Mouse (Mus musculus): Measurements from ENCODE around the gene Ern1.
"Not testable (repeated sequence)": the region's sequence is repeated elsewhere in the genome, so short reads cannot be mapped to it uniquely, and the experiment has no call there.

Ern1 gene

DNA sequence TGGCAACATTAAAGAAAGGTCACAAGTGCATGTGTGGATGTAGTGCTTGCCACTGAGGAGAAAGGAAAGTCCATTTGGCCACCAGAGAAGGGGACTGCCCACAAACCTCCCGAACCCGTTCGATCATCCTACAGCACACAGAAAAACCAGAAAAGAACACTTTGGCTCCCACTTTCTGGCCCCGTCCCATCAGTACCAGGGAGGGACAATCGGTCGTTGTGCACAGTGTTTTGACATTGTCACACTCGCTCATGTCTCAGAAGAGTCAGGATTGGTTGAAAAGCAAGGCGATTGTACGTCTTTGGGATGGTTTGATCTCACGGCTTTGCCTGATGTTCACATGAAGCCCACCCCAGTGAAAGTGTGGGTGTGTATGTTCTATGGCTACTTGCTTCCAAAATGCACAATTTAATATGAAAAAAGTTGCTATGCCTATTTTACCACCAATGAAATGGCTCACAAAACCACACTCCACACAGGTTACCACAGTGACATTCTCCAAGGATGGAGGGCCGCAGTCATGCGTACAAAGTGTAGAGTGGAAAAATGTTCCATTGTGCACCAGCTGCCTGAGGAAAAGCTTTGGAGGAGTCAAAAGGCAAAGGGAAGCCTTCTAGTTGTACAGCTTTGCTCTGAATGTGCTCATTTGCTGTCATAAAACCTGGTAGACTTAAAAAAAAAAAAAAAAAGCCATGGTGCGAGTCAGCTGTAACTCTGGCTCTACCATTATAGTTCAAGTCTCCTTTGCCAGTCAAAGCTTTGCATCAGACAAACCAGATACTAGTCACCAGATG lies 15.2 kb upstream of the Ern1 start:
- no peak for DNase-seq (ENCODE audit: low spot score)

DNA sequence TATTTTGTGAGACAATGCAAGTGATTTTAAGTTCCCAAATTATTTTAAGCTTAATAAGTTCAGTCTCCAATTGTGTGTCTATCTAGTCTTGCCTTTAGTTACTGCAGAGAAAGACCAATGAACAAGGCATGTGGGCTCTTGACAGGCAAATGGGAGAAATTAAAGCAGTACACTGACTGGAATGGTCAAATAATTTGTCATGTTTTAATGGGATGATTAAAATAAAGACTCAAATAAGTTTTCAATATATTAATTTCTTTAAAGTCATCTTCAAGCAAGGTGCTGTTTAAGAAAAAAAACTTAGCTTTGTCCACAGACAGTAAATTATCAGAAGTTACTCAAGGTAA lies 14.5 kb upstream of the Ern1 start:
- no peak for DNase-seq (ENCODE audit: low spot score)

DNA sequence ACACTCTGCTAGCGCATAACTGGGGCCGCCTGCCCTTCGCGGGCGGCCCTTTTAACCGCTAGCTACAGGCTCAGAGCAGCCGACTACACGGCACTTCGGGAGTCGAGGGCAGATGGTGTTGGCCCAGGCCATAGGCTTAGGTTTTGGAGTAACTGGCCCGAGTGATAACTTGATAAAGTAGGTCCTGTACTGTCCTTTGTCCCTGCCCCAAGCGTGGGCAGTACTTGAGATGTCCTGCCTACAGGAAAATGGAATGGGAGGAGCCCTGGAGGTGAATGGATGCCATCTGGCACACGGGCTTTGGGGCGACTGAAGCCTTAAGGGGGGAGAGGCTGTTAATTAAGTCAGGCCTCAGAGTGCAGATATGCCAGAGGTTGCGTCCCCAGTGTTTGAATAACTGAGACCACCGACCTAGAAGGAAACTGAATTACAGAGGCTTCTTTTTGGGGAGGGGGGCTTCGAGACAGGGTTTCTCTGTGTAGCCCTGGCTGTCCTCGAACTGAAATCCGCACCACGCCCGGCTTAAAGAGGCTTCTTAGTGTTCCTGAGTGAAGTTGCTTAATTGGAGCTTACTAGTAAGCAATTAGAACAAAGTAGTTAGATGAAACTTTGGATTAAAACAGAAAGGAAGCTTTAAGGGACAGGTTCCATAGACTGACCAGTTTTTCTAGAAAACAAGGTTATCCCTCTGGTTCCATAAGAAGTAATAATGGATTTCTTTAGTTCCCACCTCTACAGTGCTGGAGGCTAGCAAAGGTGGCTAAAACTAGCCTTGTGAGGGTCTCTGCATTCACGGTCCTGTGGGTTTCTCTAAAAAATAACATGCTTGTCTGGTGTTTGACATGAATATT lies 13.9 kb upstream of the Ern1 start:
- DNase-seq (ENCODE audit: low spot score) = no peak

DNA sequence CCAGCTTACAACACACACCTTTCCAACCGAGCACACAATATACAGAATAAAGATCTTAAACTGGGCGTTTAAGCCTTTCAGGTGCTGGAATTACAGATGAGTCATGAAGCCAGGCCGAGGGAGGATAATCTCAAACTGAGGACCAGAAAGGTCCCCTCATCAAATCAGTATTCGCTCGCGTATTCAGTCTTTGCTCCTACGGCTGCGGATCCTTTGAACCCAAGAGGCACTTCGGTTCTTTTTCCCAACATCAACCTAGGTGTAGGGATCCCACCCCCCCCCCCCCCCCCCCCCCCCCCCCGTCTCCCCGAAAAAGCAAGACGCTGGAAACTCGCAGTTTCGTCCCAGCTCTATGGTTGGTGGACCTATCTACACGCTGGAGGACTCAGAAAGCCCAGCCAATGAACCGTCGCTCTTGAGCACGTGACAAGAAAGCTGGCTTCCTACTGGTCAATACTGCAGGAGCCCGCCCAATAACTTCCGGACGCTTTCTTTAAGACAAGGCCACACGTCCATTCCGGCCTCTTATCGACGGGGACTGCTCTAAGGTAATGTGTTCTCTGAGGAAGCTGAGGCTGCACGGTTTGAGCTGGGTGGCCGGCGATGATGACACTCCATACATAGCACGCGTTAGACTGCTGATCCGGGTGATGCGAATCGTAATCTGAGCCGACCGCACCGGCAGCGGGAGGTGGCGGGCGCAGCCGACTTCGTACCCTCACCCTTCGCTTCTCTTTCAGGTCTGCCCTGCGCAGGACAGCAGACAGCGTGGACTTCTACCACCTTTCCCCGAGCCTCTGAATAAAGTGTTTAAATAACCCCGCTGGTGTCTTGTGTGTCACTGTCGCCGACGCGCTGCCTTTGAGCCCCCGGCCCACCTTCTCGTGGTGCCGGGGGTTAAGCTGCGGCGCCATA lies 13.0 kb upstream of the Ern1 start:
- peak; percentile 70 for DNase-seq (ENCODE audit: low spot score)

DNA sequence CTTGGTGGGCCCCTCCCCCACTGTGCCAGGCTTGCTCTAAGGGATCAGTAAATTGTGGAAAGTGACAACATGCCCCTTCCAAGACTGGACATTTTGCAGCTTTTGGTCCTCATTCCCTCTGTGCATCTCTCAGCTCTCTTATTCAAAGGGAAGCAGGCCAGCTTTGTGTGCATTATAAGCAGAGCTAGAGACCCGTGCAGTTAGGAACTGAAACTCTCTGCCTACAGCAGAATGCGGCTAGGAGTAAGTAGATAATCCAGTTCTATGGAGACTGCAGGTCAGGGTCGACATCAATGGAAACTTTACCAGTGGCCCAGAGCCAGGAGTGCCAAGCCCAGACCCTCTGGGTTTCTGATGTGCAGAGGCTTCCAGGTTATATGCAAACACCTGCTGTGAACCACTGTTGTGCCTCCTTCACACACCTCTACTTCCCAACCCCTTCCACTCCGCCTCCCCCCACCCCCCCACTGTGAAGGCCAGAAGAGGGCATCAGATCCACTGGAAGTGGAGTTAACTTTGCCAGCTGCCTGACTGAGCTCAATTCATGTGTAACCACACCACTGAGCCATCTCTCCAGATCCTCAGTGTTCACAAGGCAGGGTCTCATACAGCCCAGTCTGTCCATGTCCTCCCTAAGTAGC lies 11.2 kb upstream of the Ern1 start:
- DNase-seq (ENCODE audit: low spot score) = no peak

DNA sequence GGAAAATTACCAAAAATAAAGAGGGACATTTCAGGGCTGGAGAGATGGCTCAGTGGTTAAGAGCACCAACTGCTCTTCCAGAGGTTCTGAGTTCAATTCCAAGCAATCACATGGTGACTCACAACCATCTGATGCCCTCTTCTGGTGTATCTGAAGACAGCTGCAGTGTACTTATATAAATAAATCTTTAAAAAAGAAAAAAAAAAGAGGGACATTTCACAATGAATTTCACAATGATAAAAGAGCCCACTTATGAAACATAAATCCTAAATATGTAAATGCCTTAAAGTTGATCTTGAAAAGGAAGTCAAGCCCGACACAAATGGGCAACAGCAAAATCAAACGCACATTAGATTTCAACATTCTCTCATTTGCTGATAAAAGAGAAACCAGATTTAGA lies 10.3 kb upstream of the Ern1 start:
- DNase-seq (ENCODE audit: low spot score) = no peak

DNA sequence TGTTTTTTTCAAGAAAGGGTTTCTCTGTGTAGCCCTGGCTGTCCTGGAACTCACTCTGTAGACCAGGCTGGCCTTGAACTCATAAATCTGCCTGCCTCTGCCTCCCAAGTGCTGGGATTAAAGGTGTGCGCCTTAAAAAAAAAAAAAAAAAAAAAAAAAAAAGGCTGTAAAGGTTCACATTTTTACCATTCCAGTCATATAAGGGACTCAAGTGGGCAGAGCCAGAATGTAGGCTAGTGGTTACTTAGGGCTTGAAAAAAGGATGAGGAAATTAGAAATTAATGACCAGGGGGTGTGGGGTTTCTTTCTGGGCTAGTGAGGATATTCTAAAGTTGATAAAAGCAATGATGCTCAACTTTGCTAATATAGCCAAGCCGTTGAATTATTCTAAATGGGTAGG lies 9.4 kb upstream of the Ern1 start:
- not testable (repeated sequence) for DNase-seq (ENCODE audit: low spot score)

DNA sequence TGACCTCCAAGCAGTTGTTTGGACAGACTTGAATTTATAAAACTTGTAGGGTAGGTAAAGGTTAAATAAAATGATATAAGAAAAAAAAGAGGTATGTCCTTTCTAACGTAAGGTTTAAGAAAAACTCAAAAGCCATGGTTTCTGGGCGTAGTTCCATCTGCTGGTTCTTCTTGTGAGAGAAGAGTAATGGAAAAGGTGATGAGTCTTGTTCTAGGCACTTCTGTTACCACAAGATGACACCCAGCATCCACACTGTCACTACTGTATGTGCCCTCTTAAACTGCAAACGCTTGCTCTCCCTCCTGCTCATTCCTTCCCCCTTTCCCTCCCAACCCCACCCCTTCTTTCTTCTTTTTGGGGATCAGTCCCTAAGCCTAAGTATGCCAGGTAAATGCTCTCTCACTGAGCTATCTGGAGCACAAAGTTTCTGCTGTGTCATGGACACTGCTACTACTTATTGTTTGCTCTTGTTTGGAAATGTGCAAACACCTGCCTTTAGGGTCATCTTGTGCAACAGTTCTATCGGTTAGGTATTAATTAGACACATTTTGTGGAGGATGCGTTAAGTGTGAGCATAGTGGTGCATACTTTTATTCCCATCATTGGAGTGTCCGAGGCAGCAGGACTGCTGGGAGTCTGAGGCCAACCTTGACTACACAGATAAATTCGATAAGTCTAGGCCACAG lies 5.5 kb upstream of the Ern1 start:
- DNase-seq (ENCODE audit: low spot score) = no peak

DNA sequence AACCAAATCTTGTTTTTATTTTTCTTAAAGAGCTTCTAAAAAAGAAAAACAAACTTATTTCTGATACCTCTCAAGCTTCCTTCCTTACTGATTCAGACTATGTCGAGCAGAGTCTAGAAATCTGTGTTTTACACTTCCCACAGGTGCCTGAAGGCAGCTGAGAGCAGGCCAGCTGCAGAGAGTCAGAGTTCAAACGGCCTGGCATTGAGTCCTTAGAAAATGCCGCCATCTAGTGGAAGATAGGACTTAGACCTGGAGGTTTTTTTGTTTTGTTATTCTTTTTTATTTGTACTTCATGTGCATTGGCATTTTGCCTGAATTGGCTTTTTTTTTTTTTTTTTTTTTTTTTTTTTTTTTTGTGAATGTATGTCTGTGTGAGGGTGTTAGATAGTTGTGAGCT lies 3.7 kb upstream of the Ern1 start:
- DNase-seq (ENCODE audit: low spot score) = no peak

DNA sequence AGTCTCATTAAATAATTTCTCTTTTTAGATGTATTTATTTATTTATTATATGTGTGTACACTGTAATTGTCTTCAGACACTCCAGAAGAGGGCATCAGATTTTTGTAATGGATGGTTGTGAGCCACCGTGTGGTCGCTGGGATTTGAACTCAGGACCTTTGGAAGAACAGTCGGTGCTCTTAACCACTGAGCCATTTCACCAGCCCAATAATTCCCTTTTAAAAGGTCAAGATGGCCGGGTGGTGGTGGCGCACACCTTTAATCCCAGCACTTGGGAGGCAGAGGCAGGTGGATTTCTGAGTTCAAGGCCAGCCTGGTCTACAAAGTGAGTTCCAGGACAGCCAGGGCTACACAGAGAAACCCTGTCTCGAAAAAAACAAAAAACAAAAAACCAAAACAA lies 2.9 kb upstream of the Ern1 start:
- DNase-seq (ENCODE audit: low spot score) = not testable (repeated sequence)

DNA sequence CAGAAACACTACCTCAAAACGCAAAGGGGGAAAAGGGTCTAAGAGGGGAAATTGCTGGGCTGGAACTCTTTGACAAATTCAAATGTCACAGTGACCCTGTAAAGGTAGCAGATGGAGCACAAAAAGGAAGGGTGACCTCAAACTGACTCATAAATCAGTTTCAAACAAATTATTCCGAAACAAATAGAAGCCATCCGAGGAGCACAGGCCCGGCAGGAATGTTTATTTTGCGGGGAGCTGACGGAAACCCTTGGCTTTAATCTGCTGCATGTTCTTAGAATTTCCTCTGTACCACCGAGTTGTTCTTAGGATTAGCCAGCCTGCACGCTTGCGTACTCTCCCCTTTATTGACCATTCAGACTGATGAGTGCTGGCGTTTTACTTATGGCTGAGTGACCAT lies 2.4 kb upstream of the Ern1 start:
- DNase-seq (ENCODE audit: low spot score) = no peak

DNA sequence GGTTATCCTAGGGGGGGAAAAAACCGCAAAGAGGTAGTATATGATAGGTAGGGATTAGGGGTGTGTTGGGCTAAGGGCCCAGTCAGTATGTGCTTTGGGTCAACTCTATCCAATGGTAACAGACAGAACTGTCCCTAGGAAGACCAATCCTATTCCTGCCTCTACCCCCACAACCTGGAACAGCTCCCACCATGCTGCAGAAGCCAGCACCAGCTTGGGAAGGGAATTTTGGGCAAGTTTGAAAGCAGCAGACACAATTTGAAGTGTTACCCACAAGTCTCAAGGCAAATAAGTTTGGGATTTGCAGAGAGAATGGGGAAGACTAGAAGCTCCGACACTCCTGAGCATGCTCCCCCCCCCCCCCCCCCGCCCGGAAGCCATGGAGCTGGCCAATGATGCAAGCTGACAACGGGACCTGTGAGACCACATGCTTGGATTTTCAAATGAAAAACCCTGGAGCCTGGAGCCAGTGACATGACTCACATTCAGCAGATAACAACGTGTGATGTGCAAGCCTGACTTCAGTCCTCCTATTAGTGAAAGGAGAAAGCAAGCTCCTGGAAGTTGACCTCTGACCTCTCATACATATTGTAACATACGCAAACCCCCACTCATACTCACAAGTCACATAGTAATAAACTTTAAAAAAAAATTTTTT lies 1.5 kb upstream of the Ern1 start:
- DNase-seq (ENCODE audit: low spot score) = no peak

DNA sequence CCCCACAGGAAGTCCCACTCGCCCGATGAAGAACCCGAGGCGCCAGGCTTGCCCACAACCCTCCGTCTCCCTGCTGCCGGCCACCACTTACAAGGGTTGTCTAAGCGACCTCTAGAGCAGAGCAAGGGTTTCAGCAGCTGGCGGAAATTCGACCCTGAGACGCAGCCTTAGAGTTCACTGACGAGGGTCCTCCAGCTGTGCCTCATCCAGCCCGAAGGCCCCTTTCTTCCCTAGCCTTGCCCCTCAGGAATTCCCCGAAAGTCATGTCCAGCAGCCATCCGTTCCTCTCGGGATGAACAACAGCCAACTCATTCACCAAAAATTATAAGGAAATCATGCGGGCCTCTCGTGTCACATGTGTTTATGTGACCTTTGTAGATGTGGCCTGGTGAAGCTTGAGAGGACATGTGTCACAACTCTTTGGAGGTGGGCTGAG lies 492 bp upstream of the Ern1 start:
- DNase-seq (ENCODE audit: low spot score) = no peak

DNA sequence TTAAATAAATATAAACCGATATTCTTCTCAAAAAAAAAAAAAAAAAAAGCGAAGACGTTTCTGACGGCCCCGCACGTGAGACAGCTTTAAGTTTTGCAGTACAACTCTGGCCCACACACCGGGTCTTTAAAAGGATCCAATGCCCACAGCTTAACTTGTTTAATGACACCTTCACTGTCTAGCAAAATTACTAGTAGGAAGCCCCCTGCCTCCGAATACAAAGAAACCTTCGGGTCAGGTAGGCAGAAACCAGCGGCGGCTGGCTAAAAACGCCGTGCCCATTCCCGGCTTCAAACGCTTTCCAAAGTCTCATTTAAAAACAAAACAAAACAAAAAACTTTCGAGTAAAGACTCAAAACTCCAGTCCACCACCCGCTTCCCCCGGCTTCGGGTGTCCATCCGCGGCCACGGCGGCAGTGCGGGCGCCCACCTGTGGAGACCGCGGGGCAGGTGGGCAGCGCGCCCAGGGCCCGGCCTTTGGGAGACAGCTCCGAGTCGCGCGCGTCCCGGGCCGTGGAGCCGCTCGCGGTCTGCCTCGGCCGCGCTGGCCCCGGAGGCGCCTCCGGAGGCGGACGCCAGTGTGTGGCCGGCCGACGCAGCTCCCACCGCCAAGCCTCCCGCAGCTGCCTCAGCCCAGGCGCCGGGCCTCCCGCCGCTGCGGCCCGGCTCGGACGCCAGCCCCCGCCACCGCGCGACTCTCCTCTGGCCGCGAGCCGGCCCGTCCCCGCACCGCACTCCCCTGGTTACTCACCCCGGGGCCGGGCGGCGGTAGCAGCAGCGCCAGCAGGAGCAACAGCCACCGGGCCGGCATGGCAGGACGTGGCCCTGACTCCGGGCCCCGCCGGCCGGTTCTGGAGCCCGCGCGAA lies 553 bp downstream of the Ern1 start:
- no peak for DNase-seq (ENCODE audit: low spot score)

DNA sequence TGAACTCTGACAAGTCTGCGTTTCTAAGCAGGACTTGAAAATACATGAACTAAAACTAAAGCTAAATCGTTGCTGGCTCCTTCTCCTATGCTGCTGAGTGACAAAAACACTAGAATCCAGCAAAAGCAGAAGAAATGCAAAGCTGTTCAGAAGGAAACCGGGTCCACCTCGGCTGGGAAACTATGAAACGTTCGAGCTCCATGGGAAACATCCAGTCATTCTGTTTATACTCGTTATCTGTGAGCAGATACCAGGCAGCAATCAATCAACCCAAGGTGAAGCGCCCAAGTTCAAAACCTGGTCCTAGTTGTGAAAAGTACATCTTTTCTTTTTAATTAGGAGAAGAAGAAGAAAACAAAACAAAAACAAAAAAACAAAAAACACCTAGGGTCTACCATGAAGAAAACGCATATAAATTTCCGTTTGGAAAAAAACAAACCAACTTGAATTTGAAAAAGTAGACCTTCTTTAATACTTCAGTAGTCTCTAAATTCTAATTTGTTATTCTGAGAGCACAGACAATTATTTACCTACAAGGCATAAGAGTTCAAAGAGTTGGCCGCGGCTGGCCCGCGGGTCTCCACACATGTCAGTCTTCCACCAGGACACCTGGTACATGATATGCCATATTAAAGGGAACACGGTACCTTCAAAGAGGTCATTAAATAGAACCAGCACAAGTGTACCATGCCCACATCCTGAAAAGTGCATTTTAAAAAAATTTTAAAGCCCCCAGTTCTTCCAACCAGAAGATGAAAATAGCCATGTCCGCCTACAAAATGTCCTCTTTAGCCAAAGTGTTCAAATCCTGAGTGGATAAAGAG lies 1.4 kb downstream of the Ern1 start:
- no peak for DNase-seq (ENCODE audit: low spot score)

DNA sequence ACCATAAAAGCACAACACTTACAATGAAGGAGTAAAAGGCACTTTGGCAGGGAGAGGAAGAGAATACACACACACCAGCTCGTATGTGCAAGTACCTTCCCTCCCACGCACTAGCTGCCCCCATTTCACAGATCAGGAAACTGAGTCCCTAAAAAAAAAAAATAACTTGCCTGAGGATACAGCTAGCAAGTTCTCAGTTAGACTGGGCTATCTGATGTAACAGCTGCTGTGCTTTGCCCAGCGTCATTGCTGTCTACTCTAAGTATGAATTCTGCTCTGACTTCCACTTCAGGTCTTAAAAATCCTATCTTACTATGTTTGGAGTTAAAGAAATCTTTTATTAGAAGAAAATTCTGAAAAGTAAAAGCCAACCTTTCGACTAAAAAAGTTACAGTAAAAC lies 2.0 kb downstream of the Ern1 start:
- DNase-seq (ENCODE audit: low spot score) = no peak

DNA sequence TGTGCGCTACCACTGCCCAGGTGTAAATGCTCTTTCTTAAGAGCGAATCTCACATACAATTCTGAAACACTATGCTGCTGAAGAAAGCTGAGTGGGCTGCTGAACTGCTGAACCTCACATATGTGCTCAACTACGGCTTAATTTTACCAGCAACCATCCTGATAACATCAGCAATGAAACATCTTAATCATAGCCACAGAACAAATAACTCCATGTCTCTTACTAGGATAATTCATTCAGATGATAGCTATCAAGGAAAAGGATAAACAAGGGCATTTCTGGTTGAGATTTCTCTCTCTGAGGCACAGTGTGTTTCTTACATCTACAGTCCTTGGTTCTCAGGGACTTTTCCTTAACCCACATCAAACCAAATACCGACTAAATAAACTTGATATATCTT lies 2.8 kb downstream of the Ern1 start:
- DNase-seq (ENCODE audit: low spot score) = no peak

DNA sequence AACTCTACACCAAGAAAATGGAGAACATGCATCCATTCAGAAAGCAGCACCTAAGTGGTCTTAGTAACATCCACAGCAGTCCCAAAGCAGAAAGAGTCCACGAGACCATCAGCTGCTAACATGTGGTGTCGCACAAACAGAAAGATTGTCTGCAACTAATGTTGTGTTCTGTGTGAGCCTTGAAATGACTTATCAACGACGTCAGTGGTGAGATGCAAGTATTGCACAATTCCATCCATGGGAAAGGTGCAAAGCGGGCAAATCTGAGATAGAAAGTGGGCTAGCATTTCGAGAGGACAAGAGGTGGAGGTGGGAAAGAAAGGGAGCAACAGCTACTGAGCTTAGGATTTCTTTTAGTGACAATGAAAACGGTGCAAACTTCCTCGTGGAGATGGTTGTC lies 4.8 kb downstream of the Ern1 start:
- DNase-seq (ENCODE audit: low spot score) = no peak

DNA sequence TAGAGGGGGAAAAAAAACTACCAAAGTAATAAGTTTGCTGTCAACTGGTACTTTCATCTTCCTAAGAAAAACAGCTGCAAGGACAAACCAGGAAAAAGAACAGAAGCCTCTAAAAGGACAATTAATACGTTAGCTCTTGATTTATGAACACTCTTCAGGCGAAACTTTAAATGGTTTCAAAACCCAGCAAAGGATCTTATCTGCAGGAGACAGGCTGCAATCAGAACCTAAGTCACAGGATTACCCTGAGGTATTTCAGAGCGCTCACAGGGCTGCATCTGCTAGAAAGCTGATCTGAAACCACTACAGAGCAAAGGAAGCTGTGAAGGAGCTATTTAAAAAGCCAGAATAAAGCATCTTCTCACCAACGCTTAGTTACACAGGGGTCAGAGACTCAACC lies 6.0 kb downstream of the Ern1 start:
- no peak for DNase-seq (ENCODE audit: low spot score)
